Mouse (Mus musculus) thymus, adult 2 months (tissue): ENCODE data around the gene Cdca7. TPM values are rescaled to one million over a fixed set of nuclear protein-coding genes. Genes with fewer than 3 reads are reported as not detected.

ENCODE experiments used
- DNase-seq: peaks from one replicate; pipeline ENCODE4 v3.0.0; 2021
- H3K27ac ChIP-seq: fragments of 200-500 bp; 2 replicates; pipeline ENCODE4 v1.5.1; 2012; ENCODE audit warnings: low read length, control low read depth; ENCODE audit not compliant: control insufficient read depth, insufficient read depth
- H3K27me3 ChIP-seq: fragments of 200-500 bp; 2 replicates; pipeline ENCODE4 v1.6.1; 2012; ENCODE audit warnings: mild to moderate bottlenecking, low read length, moderate library complexity, mixed read lengths; ENCODE audit not compliant: control insufficient read depth, insufficient read depth
- H3K36me3 ChIP-seq: fragments of 200-500 bp; 2 replicates; pipeline ENCODE4 v1.6.1; 2012; ENCODE audit warnings: mild to moderate bottlenecking, low read length, moderate library complexity; ENCODE audit not compliant: control insufficient read depth, insufficient read depth
- H3K4me1 ChIP-seq: fragments of 200-500 bp; replicated peaks from 2 replicates; pipeline ENCODE4 v1.6.1; 2012; ENCODE audit warnings: low read length; ENCODE audit not compliant: control insufficient read depth, insufficient read depth
- H3K4me3 ChIP-seq: fragments of 200-500 bp; 2 replicates; pipeline ENCODE4 v1.5.1; 2012; ENCODE audit warnings: mild to moderate bottlenecking, low read length, control low read depth, moderate library complexity; ENCODE audit not compliant: control insufficient read depth, insufficient read depth
- CTCF ChIP-seq: fragments of 200-500 bp; IDR thresholded peaks from 2 replicates; pipeline ENCODE4 v1.5.1; 2012; ENCODE audit warnings: mild to moderate bottlenecking, control low read depth, low read length, moderate library complexity, borderline replicate concordance; ENCODE audit not compliant: control insufficient read depth, poor library complexity, insufficient read depth; ENCODE audit errors: extremely low read depth
- POLR2A ChIP-seq: fragments of 200-500 bp; IDR thresholded peaks from 2 replicates; pipeline ENCODE4 v1.6.1; 2012; ENCODE audit warnings: mild to moderate bottlenecking, low read length, control low read depth, moderate library complexity; ENCODE audit not compliant: control insufficient read depth, poor library complexity, insufficient read depth; ENCODE audit errors: extremely low read depth
- WGBS: fragments of 180-500 bp; shearing (Covaris S2); methylation state at CpG from one replicate; pipeline ENCODE4 v1.1.7; 2018; 5-methylcytosine and 5-hydroxymethylcytosine counted together
- polyA plus RNA-seq: library from polyadenylated mRNA; depleted of rRNA; stranded (reverse); fragments of >200 nt; gene quantifications from 2 replicates; pipeline ENCODE4 v1.2.3, GENCODE M21; 2012; rRNA removed

Gene Cdca7
- polyA plus RNA-seq: 313 and 333 TPM in 2 replicates

GRCm38 (mm10) chr2:72475797-72476485 is at the start of gene Cdca7:
Gene Cdca7, plus strand, starts transcription at chr2:72476159.
- Histone ChIP-seq H3K27ac (peak within 1 kb of the TSS; percentile 72), H3K4me1 (peaks cover 10% of the 10 kb centered on the region), H3K27me3 (no peaks in the 10 kb centered on the region), H3K4me3 (peak within 1 kb of the TSS; percentile 90), H3K36me3 (peaks cover 13% of the 10 kb centered on the region)
- DNase-seq: peak; percentile 75
- under 1% methylated on average over 58 of the region's 58 CpGs for WGBS
- TF ChIP-seq POLR2A (peak; percentile 64; the same call in 1 of the 2 replicates), CTCF (no peak)

- Histone ChIP-seq H3K36me3 (no peaks in the 10 kb centered on the region), H3K27me3 (no peaks in the 10 kb centered on the region), H3K4me1 (no peaks in the 10 kb centered on the region), H3K27ac (no peak overlapping the region), H3K4me3 (no peak overlapping the region)
- 95% methylated on average over 8 of the region's 8 CpGs for WGBS
- TF ChIP-seq CTCF: no peak
- no peak for TF ChIP-seq POLR2A
- DNase-seq: no peak
Measured at GRCm38 (mm10) chr2:72426776-72427175, 49.2 kb upstream of the Cdca7 start.

DNA sequence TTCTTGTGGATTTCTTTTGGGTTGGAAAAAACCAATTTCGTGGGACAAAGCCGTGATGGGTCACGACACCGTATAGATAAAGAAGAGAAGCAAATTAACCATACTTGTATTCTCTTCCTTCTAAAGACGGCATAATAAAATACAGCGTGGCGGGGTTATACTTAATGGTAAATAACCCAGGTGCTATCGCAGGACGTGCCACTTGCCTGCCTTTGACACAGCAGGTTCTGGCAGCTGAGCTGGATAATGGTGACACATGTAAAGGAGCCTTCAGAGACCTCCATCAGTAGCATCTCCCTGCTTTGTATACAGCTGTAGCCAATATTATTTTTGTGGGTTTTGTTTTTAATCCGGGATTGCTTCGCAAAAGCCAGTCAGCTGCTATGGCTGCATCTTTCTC is 48.7 kb upstream of the Cdca7 start:
- no peak for DNase-seq
- no peak overlapping the region for H3K27ac ChIP-seq
- H3K27me3 ChIP-seq: no peaks in the 10 kb centered on the region
- TF ChIP-seq CTCF (no peak), POLR2A (no peak)
- H3K4me1 ChIP-seq: no peaks in the 10 kb centered on the region
- WGBS: 98% methylated on average over 11 of the region's 11 CpGs
- no peak overlapping the region for H3K4me3 ChIP-seq
- no peaks in the 10 kb centered on the region for H3K36me3 ChIP-seq

DNA sequence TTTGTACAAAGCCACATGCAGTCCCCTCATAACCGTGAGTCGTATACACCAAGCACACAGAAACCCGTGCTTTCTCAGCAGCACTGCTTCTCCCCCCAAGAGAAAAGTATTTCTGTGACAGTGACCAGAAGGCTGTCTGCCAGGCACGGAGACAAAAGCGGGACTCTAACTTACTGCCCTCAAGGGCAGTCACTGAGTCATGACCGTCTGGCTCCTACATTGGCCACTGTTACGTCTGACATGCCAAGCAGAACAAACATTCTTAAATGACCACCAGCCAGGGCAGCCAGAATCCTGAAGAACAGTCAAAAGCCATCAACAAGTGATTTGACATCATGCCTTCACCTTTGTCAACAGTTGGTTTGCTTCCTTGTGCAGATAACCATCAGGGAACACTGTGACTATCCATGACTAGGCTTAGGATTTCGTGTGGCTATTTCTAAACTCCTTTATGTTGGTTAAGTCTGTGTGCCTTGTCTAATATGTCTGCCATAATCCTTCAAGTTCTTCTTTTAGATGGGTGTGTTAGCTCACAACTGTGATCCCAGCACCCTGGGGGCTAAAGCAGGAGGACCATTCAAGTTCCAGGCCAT is 36.9 kb upstream of the Cdca7 start:
- no peaks in the 10 kb centered on the region for H3K4me1 ChIP-seq
- no peak overlapping the region for H3K4me3 ChIP-seq
- TF ChIP-seq CTCF: no peak
- no peak for TF ChIP-seq POLR2A
- DNase-seq: no peak
- no peaks in the 10 kb centered on the region for H3K36me3 ChIP-seq
- no peaks in the 10 kb centered on the region for H3K27me3 ChIP-seq
- no peak overlapping the region for H3K27ac ChIP-seq
- WGBS: 97% methylated on average over 8 of the region's 8 CpGs

- no peak for TF ChIP-seq CTCF
- no peak for TF ChIP-seq POLR2A
- WGBS: 98% methylated on average over 9 of the region's 9 CpGs
Measured at GRCm38 (mm10) chr2:72441010-72441409, 34.9 kb upstream of the Cdca7 start.

DNA sequence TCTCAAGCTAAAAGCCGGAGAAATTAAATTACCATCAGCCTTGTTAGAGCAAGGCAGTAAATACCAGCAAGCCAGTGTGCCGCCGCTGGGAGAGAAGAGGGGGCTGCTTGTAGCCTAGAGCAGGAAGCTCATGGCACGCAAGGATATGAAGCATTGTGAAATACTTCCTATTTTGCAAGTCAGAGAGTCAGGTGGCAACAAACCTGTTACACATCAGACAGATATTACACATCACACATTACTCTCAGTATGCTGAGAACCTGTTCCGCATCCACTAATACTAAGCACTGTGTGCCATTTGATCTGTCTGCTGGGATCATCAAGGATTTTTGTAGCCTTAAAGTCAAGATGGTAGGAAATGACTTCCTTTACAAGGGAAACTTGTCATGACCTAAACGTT is 33.1 kb upstream of the Cdca7 start:
- 92% methylated on average over 6 of the region's 6 CpGs for WGBS
- Histone ChIP-seq H3K27me3 (no peaks in the 10 kb centered on the region), H3K27ac (no peak overlapping the region), H3K36me3 (no peaks in the 10 kb centered on the region), H3K4me1 (no peaks in the 10 kb centered on the region), H3K4me3 (no peak overlapping the region)
- DNase-seq: no peak
- TF ChIP-seq POLR2A (no peak), CTCF (no peak)

More at GRCm38 (mm10) chr2:72441010-72441409, 34.9 kb upstream of the Cdca7 start:
- no peak overlapping the region for H3K4me3 ChIP-seq
- H3K27ac ChIP-seq: no peak overlapping the region
- H3K36me3 ChIP-seq: no peaks in the 10 kb centered on the region
- H3K4me1 ChIP-seq: no peaks in the 10 kb centered on the region
- no peaks in the 10 kb centered on the region for H3K27me3 ChIP-seq
- no peak for DNase-seq
